Mouse (Mus musculus): ENCODE measurements at regions not wholly inside any gene's neighbourhood (a gene's known extent, or its start where the extent isn't known, plus 50 kb on each side); places are given as distances from the start of the nearest gene placed in this dataset.

- TF ChIP-seq CTCF (IDR thresholded peaks at IDR 0.05; ENCODE audit: extremely low read depth, insufficient read depth, insufficient read length, insufficient replicate concordance) (no peak), POLR2A (IDR thresholded peaks at IDR 0.05; ENCODE audit: low read depth, low read length) (no peak)
Measured at GRCm38 (mm10) chr7:39954110-39954509, 436.5 kb downstream of the Zfp619 start.
